Mouse (Mus musculus) WW6 (cell line): ENCODE results near the gene Mthfsd.
"Not testable (repeated sequence)": the region's sequence is repeated elsewhere in the genome, so short reads cannot be mapped to it uniquely, and the experiment has no call there.

Experiments used
- DNase-seq: peaks from one replicate; pipeline ENCODE4 v3.0.0-alpha.2; 2013; ENCODE audit warnings: low read depth, low spot score

Gene Mthfsd

DNA sequence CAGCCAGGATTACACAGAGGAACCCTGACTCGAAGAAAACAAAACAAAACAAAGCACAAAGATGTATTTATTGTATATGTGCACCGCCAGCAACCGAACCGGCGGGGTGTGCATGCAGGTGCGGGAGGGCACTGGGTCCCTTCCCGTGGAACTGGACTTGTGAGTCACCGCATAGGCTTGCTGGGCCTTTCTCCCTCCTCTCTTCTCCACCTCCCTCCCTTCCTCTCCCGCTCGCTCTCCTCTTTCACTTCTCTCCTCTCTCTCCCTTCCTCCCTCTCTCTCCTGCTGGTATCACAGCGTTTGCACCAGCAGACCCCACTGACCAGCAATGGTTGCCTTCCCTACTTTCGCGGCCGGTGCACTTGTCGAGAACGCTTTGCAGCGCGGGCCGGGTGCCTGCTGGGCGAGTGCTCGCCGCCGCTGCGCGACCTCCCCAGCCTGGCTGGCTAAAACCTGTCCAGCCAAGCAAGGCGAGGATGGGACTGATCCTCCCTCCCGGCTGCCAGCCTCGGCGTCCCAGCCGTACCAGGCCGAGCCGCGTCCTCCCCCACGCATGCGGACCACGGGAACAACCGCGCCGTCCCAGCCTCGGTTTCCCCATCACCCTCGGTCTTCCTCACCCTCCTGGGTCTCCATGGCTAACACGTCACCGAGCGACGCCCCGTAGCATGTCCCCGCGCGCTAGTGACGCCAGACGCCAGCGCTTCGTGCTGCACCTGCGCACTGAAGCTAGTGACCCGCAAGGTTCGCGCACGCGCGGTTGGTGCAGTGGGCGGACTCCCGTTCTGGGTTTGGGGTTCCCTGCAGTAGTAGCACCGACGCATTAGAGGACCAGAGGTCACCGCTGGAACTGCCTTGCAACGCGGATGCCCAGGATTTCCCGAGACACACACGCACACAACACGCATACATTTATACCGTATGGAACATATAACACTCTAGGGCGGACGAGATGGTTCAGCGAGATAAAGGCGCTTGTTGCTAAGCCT lies at the start of gene Mthfsd:
Gene Mthfsd (minus strand): TSS at position 725 of the 989 bp plus-strand sequence.
- peak; percentile 97 for DNase-seq

GRCm38 (mm10) chr8:121156990-121157491 lies 48.8 kb upstream of the Mthfsd start:
- DNase-seq = no peak

DNA sequence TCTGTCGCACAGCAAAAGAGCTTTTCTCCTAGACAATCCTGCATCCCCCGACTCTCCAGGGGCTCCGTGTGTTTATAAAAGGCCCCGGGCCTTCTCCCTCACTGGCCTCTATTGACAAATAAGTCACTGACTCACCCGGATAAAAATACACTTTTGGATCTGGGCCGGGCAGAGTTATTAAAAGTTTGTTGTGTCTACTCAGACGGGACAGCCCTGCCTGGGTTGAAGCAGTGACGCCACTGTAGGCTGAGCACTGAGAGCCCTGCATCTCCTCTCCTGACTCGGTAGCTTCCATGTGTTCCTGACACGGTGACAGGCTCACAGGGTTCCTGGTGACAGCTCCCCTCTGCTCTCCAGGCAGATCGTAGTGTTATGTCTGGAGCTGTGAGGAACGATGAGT lies 44.2 kb upstream of the Mthfsd start:
- no peak for DNase-seq

DNA sequence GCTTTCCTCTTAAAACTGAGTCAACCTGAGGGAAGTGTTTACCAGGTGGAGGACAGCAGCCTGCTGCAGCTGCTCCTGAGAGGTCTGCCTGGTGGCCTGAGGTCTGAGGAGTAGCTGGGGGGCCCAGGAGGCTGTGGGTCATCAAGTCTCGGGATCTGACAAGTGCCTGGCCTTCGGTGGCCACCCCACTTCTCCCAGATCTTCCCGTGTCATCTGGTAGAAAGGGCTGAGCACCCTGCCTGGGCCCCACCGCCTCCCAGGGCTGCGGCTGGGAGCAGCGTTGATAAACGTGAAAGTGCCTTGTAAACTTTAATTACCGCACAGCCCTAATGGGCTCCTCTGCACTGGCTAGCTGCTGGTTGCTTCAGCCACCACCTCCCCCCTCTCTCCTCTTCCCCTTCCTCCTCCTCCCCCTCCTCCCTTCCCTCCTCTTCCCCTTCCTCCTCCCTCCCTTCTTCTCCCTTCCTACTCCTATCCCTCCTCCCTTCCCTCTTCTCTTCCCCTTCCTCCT lies 40.4 kb upstream of the Mthfsd start:
- DNase-seq = no peak

DNA sequence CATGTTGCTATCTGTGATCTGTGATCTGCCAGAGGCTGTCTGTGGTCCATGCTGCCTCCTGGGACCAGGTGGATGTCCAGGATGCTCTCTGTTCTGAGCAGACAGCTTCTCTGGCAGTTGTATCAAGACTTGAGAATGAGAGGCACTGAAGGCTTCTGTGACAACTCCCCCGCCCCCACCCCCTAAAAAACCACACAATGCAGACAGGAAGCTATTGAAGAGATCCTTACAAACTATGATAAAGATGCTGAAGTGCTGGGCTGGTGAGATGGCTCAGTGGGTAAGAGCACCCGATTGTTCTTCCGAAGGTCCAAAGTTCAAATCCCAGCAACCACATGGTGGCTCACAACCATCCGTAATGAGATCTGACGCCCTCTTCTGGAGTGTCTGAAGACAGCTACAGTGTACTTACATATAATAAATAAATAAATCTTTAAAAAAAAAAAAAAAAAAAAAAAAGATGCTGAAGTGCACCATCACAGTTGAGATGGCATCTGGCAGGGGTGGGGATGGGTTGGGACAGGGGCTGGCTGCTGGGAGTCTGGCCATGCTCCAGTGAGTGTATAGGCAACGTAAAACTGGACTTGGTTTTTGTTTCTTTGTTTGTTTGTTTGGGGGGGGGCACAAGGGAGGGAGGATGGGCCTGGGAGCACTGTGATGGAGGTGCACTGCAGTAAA lies 37.4 kb upstream of the Mthfsd start:
- DNase-seq = not testable (repeated sequence)

DNA sequence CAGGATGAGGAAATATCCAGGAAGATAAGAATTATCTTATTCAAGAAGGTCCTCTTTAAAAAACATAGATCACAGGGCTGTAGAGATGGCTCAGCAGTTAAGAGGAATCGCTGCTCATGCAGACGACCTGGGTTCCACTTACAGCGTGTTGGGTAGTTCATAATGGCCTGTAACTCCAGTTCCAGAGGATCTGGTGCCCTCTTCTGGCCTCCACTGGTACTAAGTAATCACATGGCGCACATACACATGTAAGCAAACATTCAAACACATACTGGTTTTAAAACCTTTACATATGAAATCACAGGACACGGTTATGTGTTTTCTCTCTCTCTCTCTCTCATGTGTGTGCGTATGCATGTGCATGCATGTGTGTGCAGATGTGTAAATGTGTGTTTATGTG lies 28.7 kb upstream of the Mthfsd start:
- DNase-seq = no peak

DNA sequence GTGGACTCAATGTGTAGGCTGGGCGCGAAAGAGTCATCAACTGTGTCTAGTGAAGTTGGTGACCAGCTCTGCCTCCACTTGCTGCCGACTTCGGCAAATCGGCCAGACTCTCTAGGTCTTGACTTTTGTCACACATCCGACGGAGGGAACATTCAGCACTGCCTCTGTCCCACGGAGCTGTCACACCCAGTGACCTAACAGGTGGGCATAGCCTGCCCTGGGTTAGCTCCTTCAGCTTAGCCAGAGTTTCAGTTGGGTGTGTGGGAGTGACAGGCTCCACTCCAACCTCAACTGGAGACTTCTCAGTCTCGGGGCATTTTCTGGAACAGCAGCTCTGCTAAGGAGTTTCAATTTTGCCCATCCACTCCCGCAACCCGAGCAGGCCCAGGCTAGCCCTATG lies 26.3 kb upstream of the Mthfsd start:
- no peak for DNase-seq

- no peak for DNase-seq
These were observed 25.9 kb upstream of the Mthfsd start for GRCm38 (mm10) chr8:121134102-121134501.

DNA sequence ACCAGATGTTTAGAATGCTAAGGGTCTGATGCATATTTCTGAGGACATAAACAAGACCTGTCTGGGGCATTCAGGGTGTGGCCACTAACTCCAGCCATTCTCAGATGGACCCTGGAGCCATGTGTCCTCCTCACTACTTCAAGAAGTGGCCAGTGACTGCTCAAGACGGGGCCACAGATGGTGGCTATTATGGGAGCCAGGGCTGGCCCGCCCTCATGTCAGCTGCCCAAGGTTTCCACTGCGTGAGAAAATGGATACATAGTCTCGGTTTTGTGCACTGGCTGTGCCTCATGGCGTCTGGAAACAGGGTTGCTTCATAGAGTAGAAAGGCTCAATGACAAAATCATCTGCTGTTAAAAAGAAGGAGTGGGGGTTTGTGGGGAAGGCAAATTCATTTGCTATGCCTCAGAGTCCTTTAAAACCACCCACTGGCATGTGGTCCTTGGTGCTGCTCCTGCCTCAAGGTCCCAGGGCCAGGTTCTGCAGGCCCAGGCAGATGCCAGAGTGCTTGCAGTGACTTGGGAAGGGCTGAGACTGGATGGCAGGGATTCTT lies 24.8 kb upstream of the Mthfsd start:
- no peak for DNase-seq

DNA sequence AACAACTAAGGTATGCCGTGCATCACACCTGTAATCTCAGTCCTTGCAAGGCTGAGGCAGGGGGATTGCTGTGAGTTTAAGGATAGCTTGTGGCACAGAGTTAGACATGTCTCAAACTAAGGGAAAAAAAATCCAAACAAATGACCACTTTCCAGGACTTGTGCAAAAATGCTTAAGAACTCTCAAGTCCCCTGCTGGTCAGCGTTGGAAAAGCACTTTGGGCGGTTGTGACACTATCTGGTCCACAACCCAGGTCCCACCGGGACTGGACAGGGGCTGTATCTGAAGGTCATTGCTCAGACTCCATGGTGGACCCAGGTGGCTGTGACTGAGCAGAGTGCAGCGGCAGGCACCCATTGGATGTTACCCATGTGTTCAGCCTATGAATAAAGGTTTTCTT lies 22.3 kb upstream of the Mthfsd start:
- no peak for DNase-seq

DNA sequence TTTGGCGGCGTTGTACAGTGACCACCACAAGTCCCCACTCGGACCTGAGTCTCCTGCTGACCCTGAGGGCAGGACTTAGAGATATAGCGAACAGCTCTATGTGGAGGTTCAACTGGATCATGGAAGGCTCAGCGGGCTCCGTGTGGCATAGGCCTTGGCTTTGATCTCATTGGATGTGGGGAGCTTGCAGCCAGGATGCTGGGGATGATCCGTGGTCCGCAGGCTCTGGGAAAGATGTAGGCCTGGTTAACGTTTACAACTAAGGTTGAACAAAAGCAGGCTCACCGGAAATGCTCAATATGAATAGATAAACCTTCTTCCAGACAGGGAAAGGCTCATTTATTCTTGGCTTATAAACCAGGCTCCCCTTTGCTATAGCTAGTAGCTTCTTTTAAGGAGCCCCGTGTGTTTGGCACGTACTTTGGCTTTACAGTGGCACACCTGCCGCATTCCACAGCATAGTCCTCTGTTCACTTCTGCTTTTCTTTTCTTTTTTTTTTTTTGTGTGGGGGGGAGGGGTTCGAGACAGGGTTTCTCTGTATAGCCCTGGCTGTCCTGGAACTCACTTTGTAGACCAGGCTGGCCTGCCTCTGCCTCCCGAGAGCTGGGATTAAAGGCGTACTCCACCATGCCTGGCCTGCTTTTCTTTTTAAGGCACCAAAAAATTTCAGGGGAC lies 21.2 kb upstream of the Mthfsd start:
- no peak for DNase-seq

DNA sequence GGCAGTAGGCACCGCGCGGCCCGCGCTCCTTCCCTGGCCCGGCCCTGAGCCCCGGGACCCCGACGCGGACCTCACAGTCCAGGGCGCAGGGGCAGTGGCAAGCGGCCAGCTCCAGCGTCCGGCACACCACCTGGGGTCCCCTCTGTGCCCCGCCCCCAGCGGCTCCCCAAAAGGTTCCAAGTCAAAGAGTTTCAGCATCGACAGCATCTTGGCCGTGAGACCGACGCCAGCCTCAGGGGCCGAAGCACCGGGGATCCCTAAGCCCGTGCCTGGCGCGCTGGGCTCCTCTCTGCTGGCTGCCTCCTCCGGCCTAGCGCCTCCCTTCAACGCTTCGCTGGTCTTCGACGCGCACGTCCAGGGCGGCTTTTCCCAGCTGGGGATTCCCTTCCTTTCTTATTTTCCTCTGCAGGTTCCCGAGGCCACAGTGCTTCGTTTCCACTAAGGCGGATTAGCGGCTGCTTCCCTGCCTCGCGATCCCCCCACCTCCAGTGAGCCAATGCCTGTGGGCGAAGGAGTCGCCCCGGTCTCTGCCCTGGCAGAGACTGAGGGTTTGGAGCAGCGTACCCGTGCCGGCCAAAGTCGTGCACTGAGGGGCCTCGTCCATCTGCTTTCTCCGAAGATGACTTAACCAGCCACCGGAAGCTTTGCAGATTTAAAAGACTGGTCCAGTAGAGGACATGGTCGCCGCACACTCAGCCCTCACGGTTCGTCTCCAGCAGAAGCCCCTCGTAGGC lies 20.5 kb upstream of the Mthfsd start:
- DNase-seq = no peak

DNA sequence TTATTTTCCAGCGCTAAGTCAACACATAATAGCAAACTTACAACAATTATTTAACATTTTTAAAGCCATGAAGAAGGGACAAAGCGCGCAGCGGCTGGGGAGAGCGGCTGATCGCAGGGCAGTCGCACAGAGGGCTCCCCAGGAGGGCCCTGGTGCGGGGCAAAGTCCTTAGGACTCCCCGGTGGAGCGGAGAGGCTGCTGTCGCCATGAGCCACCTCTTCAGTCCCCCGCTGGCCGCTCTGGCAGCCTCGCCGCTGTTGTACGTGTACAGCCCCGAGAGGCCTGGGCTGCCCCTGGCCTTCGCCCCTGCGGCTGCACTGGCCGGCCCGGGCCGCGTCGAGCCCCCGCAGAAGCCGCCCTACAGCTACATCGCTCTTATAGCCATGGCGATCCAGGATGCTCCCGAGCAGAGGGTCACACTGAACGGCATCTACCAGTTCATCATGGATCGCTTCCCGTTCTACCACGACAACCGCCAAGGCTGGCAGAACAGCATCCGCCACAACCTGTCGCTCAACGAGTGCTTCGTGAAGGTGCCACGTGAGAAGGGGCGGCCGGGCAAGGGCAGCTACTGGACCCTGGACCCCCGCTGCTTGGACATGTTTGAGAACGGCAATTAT lies 19.7 kb upstream of the Mthfsd start, which contains the start of gene Foxl1:
Gene Foxl1 (plus strand): TSS at position 185 of the 620 bp plus-strand sequence.
- no peak for DNase-seq

- DNase-seq = no peak
These were observed 19.1 kb upstream of the Mthfsd start for GRCm38 (mm10) chr8:121127291-121127701.

- DNase-seq = no peak
These were observed 18.5 kb upstream of the Mthfsd start for GRCm38 (mm10) chr8:121126694-121127093.

DNA sequence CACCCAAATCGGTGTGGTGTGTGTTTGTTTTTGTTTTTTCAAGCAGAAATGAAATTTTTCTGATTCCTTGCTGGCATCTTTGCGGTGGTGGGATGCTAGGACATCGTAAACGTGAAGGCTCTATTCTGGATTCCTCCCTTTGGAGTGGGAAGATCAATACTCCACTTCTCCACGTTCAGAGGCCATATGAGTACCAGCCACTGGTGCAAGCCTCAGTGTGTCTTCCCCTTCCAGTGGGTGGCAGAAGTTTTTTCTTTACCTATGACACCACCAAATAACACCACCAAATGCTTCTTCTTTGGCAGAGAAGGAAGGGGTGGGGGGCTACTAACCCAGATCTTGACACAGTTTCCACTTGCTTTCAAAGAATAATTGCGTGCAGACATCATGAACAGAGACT lies 18.0 kb upstream of the Mthfsd start:
- no peak for DNase-seq

GRCm38 (mm10) chr8:121125311-121125876 lies 17.2 kb upstream of the Mthfsd start:
- DNase-seq = peak; percentile 87

- DNase-seq = no peak
These were observed 16.5 kb upstream of the Mthfsd start for GRCm38 (mm10) chr8:121124547-121125239.

DNA sequence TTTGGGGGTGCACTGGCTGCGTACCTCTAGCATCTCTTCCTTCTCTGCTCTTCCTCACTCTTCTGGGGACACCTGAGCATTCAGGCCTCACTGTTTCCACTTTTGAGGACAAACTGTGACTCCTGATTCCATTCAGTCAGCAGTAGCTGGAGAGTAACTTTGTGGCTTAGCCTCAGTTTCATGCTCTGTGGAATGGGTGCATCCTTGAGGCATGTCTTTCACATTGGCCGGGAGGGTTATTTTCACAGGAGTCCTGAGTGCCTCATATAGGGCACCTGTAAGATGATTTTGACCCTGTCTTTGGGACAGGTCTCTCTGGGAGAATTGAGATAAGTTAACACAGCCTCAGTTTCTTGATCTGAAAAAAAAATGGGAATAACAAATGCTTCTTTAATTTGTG lies 14.9 kb upstream of the Mthfsd start:
- no peak for DNase-seq
